Mouse (Mus musculus) heart, postnatal 14 days (tissue): ENCODE results near the gene Cacng3. TPM values are rescaled to one million over a fixed set of nuclear protein-coding genes. Genes with fewer than 3 reads are reported as not detected.

Source experiments
- DNase-seq, 2 experiments: peaks; one replicate each; pipeline ENCODE4 v3.0.0; 2021 to 2022
- intact Hi-C: fragments of 180-260 bp; cut with DNase I; formaldehyde crosslinking; loops from one replicate; pipeline ENCODE4 v1.15.1; 2025
- total RNA-seq, 2 experiments: library from RNA; stranded (reverse); gene quantifications; 2 replicates each; pipeline ENCODE4 v1.2.3; 2021

Gene Cacng3
- total RNA-seq, 2 experiments from 2014 or later: 0.12 TPM; not detected in 1

GRCm38 (mm10) chr7:122806531-122806930 is 136.2 kb downstream of the Cacng3 start:
- intact Hi-C loops: loop anchor here (10.0 kb wide), 1 partner anchor 332 kb away; no protein-coding TSS in a partner anchor
- DNase-seq: no peak

DNA sequence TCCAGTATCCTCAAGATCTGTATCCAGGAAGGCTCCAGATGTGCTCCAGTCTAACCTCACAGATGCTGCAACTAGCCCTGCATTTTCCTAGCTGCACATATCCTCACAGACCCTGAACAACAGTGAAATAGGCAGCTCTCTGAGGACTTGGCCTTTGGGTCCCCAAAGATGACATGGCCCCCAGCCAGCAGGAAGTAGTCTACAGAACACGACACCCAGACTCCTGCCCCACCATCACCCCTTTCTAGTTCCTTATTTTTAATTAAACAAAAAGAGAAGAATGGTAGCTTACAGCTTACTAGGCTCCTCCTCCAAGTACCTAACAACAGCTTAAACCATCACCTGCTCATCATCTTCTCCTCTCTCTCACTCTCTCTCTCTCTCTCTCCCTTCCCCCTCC is 143.4 kb downstream of the Cacng3 start:
- DNase-seq: no peak
- intact Hi-C loops: no loop called here

- intact Hi-C loops: no loop called here
- no peak for DNase-seq
Observed at GRCm38 (mm10) chr7:122817565-122817964, 147.3 kb downstream of the Cacng3 start.
